In the genomic region with DNA sequence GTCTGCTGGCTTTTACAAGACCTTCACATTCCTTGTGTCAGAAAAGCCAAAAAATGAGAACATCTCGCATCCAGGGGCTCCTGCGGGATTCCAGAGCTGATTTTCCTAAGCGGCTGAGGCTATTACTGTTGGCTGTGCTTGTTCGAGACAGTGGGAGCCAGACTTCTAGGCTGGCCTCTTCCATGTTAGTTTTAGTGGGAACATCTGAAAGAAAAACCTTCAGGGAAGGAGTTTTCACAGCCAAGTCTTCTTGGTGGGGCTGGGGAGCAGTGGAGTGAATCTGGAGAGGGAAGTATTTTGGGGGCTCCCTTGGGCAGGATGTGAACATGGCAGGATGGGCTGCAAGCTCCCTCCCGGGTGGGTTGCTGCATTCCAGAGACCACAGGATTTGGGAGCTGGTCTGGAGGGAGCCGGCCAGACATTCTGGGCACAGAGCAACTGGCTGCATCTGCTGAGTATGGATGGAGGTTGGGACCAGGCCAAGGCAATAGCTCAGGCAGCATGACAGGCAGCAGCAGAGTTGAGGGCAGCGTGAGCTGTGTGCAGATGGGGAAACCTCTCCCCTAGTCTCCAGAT, we compare ENCODE assay signal across 8 mouse cellular contexts. TPM values are rescaled to one million over a fixed set of nuclear protein-coding genes. Genes with fewer than 3 reads are reported as not detected.
A peak's percentile ranks its signal among the peaks of the same experiment; 100 is the strongest.
DNase-seq lines count a peak whose midpoint lies in the region; ATAC-seq and TF ChIP-seq lines count a peak whose summit lies in the region.

No protein-coding gene starts in this region.

- H3K4me2 ChIP-seq in kidney, embryonic 16.5 days (replicated peaks; ENCODE audit: low read depth, low read length): no peak overlapping the region
- no peak overlapping the region for H3K4me2 ChIP-seq in kidney, postnatal 0 days (ENCODE audit: low read length)
- H3K4me2 ChIP-seq in forebrain, embryonic 15.5 days (replicated peaks): no peak overlapping the region

- no peaks in the 10 kb centered on the region for H3K27me3 ChIP-seq in kidney, embryonic 16.5 days (ENCODE audit: insufficient read depth, low read length)
- no peaks in the 10 kb centered on the region for H3K27me3 ChIP-seq in kidney, postnatal 0 days (ENCODE audit: insufficient read depth, low read length)
- no peaks in the 10 kb centered on the region for H3K27me3 ChIP-seq in forebrain, embryonic 15.5 days

- no peak overlapping the region for H3K9ac ChIP-seq in kidney, embryonic 16.5 days (replicated peaks; ENCODE audit: low read length)
- no peak overlapping the region for H3K9ac ChIP-seq in kidney, postnatal 0 days (ENCODE audit: low read depth, low read length)
- H3K9ac ChIP-seq in forebrain, embryonic 15.5 days (replicated peaks): no peak overlapping the region

- 55% methylated on average over 7 of the region's 7 CpGs for WGBS in kidney, embryonic 16.5 days
- 48% methylated on average over 7 of the region's 7 CpGs for WGBS in kidney, postnatal 0 days
- 74% methylated on average over 7 of the region's 7 CpGs for WGBS in forebrain, embryonic 15.5 days

- H3K4me3 ChIP-seq in kidney, embryonic 16.5 days (ENCODE audit: low read length): no peak overlapping the region
- H3K4me3 ChIP-seq in kidney, postnatal 0 days (replicated peaks; ENCODE audit: low read depth, low read length): no peak overlapping the region
- no peak overlapping the region for H3K4me3 ChIP-seq in forebrain, embryonic 15.5 days

- H3K4me1 ChIP-seq in kidney, embryonic 16.5 days (ENCODE audit: insufficient read depth, low read length): 0 out of 2 replicates have a peak, but pooled peaks cover 6% of the 10 kb centered on the region
- H3K4me1 ChIP-seq in kidney, postnatal 0 days (replicated peaks; ENCODE audit: insufficient read depth, low read length): 0 out of 2 replicates have a peak, but pooled peaks cover 2% of the 10 kb centered on the region
- no peaks in the 10 kb centered on the region for H3K4me1 ChIP-seq in forebrain, embryonic 15.5 days

- intact Hi-C loops in gastrocnemius, postnatal 14 days (cut with DNase I; ENCODE audit: low total_unique reads): no loop called here

- no peak for TF ChIP-seq CTCF in kidney, postnatal 0 days (IDR thresholded peaks at IDR 0.05; ENCODE audit: low read depth)

- no peaks in the 10 kb centered on the region for H3K36me3 ChIP-seq in kidney, embryonic 16.5 days (ENCODE audit: insufficient read depth, low read length)
- H3K36me3 ChIP-seq in kidney, postnatal 0 days (ENCODE audit: insufficient read depth, low read length): no peaks in the 10 kb centered on the region
- no peaks in the 10 kb centered on the region for H3K36me3 ChIP-seq in forebrain, embryonic 15.5 days

- H3K9me3 ChIP-seq in kidney, embryonic 16.5 days (ENCODE audit: low read length): no peaks in the 10 kb centered on the region
- no peaks in the 10 kb centered on the region for H3K9me3 ChIP-seq in kidney, postnatal 0 days (replicated peaks; ENCODE audit: low read length)
- H3K9me3 ChIP-seq in forebrain, embryonic 15.5 days: no peaks in the 10 kb centered on the region

- H3K27ac ChIP-seq in kidney, embryonic 16.5 days (ENCODE audit: low read length): peak overlapping the region; percentile 69
- peak overlapping the region; percentile 64; the same call in 1 of the 2 replicates for H3K27ac ChIP-seq in kidney, postnatal 0 days
- no peak overlapping the region for H3K27ac ChIP-seq in forebrain, embryonic 15.5 days (replicated peaks)

- ATAC-seq in kidney, embryonic 16.5 days (ENCODE audit: low FRiP score, low TSS enrichment): no peak
- no peak for ATAC-seq in kidney, postnatal 0 days (replicated peaks; ENCODE audit: low FRiP score, low read depth)
- no peak for ATAC-seq in forebrain, embryonic 15.5 days (replicated peaks)

- DNase-seq in kidney, adult 8-10 months: no peak
- DNase-seq in adrenal gland, adult 8-10 months: peak; percentile 56
- peak; percentile 80 for DNase-seq in gastrocnemius, postnatal 14 days
- no peak for DNase-seq in kidney, postnatal 0 days (ENCODE audit: low spot score)
- peak; percentile 60 for DNase-seq in ovary, postnatal 36 days (ENCODE audit: low spot score)
- no peak for DNase-seq in cerebellum, postnatal 36 days

RNA-seq across cellular contexts. Expression of gene 4931406P16Rik, which starts 4.6 kb away (rescaled TPM):
- polyA plus RNA-seq in kidney, embryonic 16.5 days (2015; fragmentation: Nextera tagmentation; extraction: Ambion mirVana): 32.3 and 44.1 TPM in 2 replicates
- 10 to 100 TPM; 48.5 to 74.7 (median 62.8) TPM for total RNA-seq in adrenal gland, adult 8-10 months (2022)
- 10 to 100 TPM; 41.8 to 48.2 TPM for total RNA-seq in gastrocnemius, postnatal 14 days (2021)
- 39.1 and 41.2 TPM in 2 replicates for polyA plus RNA-seq in kidney, postnatal 0 days (2015; fragmentation: Nextera tagmentation; extraction: Ambion mirVana)
- 25.4 and 28.1 TPM in 2 replicates for polyA plus RNA-seq in forebrain, embryonic 15.5 days (2015; fragmentation: Nextera tagmentation; extraction: Ambion mirVana)

Comparison
In these comparisons a context has a peak if more than half of its experiments do, and no peak if none do; other contexts are left out.
1. DNase-seq: peak in adrenal gland, adult 8-10 months (single experiment), gastrocnemius, postnatal 14 days (single experiment) and ovary, postnatal 36 days (single experiment); none in kidney, adult 8-10 months (0 of 2), kidney, postnatal 0 days (single experiment) and cerebellum, postnatal 36 days (0 of 2).